Mouse (Mus musculus): ENCODE data around the gene Sf3b1.

Gene Sf3b1

DNA sequence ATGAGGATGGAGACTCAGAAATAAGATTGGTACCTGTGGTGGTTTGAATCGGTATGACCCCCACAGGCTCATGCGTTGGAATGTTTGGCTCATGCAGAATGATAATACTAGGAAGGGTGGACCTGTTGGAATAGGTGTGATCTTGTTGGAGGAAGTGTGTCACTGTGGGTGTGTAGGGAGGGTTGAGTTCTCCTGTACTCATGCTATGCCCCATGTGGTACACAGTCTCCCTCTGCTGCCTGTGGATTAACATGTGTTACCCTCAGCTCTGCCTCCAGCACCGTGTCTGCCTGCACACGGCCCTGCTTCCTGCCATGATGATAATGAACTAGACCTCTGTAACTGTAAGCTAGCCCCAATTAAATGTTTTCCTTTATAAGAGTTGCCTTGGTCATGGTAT, 72.4 kb downstream of the Sf3b1 start:
- no peak for DNase-seq (ENCODE audit: extremely low spot score)

- DNase-seq (ENCODE audit: extremely low spot score) = no peak
Observed at GRCm38 (mm10) chr1:54944648-54945047, 82.6 kb downstream of the Sf3b1 start.

DNA sequence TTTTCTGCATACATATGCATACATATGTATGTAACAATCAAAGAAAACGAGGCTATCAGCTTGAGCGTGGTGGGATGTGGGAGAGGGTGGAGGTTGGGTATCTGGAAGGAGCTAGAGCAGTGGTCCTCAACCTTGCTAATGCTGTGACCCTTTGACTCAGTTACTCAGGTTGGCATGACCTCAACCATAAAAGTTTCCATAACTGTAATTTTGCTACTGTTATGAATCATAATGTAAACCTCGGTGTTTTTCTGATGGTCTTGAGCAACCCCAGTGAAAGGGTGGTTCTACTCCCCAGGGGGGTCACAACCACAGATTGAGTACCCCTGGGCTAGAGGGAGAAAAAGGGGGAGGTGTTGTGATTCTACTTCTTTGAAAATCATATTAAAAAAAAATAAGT, 91.8 kb downstream of the Sf3b1 start:
- DNase-seq (ENCODE audit: extremely low spot score) = no peak
